Mouse (Mus musculus) intestine, postnatal 0 days (tissue): ENCODE results near the gene Efna5. TPM values are rescaled to one million over a fixed set of nuclear protein-coding genes. Genes with fewer than 3 reads are reported as not detected.

ENCODE experiments used
- ATAC-seq: fragments of 200-750 bp; cut with Nextera tagmentation; 2 replicates; pipeline ENCODE4 v1.8.0; 2017; ENCODE audit warnings: mild to moderate bottlenecking, moderate TSS enrichment, moderate library complexity
- H3K27ac ChIP-seq: fragments of 300-500 bp; sonication (generic); 2 replicates; pipeline ENCODE4 v1.5.1; 2014; ENCODE audit warnings: mild to moderate bottlenecking, low read depth, low read length, moderate library complexity
- H3K27me3 ChIP-seq: fragments of 300-500 bp; sonication (generic); replicated peaks from 2 replicates; pipeline ENCODE4 v1.6.1; 2014; ENCODE audit warnings: low read length, mixed read lengths; ENCODE audit not compliant: control insufficient read depth, insufficient read depth
- H3K36me3 ChIP-seq: fragments of 300-500 bp; sonication (generic); 2 replicates; pipeline ENCODE4 v1.6.1; 2014; ENCODE audit warnings: mild to moderate bottlenecking, moderate library complexity; ENCODE audit not compliant: control insufficient read depth, insufficient read depth
- H3K4me1 ChIP-seq: fragments of 300-500 bp; sonication (generic); replicated peaks from 2 replicates; pipeline ENCODE4 v1.6.1; 2014; ENCODE audit warnings: antibody characterized with exemption, low read length, mixed read lengths; ENCODE audit not compliant: control insufficient read depth, insufficient read depth
- H3K4me2 ChIP-seq: fragments of 300-500 bp; sonication (generic); replicated peaks from 2 replicates; pipeline ENCODE4 v1.6.1; 2014; ENCODE audit warnings: low read depth, mild to moderate bottlenecking, moderate library complexity
- H3K4me3 ChIP-seq: fragments of 300-500 bp; sonication (generic); 2 replicates; pipeline ENCODE4 v1.5.1; 2014; ENCODE audit warnings: low read depth, low read length
- H3K9ac ChIP-seq: fragments of 300-500 bp; sonication (generic); 2 replicates; pipeline ENCODE4 v1.6.1; 2014; ENCODE audit warnings: mild to moderate bottlenecking, low read depth, low read length
- H3K9me3 ChIP-seq: fragments of 300-500 bp; sonication (generic); 2 replicates; pipeline ENCODE4 v1.6.1; 2016; ENCODE audit warnings: mixed run types; ENCODE audit not compliant: control insufficient read depth
- CTCF ChIP-seq: sonication (generic); IDR thresholded peaks from 2 replicates; pipeline ENCODE4 v1.5.1; 2016; ENCODE audit warnings: low read depth, mild to moderate bottlenecking, control low read depth, antibody characterized with exemption, moderate library complexity
- WGBS: fragments of 180-500 bp; shearing (Covaris S2); extraction: QIAGEN DNeasy Blood & Tissue Kit; methylation state at CpG from one replicate; pipeline ENCODE4 v1.1.7; 2014; 5-methylcytosine and 5-hydroxymethylcytosine counted together
- polyA plus RNA-seq: library from polyadenylated mRNA; unstranded; fragments of >200 nt; fragmentation: Nextera tagmentation; extraction: Ambion mirVana; gene quantifications from 2 replicates; pipeline ENCODE4 v1.2.1, GENCODE M21; 2015

Gene Efna5
- polyA plus RNA-seq, 1 experiment from 2014 or later, result 8.6 TPM

DNA sequence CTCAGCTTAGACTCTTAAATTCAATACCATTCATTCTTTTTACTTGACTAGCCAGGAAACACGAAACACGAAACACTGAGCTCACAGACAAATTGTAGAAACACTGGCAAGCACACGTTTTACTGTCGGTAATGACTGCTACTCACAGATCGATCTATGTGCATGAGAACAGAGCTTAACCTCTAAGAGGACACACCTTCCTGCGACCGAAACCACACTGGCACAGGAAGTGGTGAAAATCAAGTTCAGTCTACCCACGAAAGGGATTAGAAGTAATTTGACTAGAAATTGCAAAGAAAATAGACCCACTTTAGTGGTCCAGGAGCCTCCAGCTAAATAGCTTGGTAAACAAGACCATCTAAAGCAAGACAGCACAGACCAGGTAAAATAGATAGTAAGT lies 23.8 kb downstream of the Efna5 start:
- 70% methylated on average over 8 of the region's 8 CpGs for WGBS
- TF ChIP-seq CTCF, result no peak
- no peak for ATAC-seq

DNA sequence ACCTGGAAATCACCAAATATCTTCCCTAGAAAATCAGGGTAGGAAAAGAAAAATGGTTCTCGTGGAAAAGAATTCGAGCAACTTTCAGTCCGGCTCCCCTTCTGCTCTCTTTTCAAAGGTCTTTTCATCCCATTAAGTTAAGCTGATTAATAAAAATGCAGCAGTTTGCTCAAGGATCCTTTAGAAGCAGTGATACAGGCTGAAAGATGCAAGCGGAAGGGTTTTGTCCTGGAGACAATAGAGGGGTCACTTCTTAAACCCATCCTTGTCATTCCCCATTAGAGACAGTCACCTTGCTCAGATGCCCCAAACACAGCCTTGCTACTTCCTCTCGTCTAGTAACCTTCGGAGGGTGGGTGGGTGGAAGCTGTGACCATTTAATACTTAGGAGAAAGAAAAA lies 27.4 kb downstream of the Efna5 start:
- no peak overlapping the region for H3K9ac ChIP-seq
- no peaks in the 10 kb centered on the region for H3K9me3 ChIP-seq
- no peaks in the 10 kb centered on the region for H3K36me3 ChIP-seq
- no peak for TF ChIP-seq CTCF
- 57% methylated on average over 6 of the region's 6 CpGs for WGBS
- H3K4me3 ChIP-seq, result no peak overlapping the region
- H3K27ac ChIP-seq, result no peak overlapping the region
- no peaks in the 10 kb centered on the region for H3K27me3 ChIP-seq
- H3K4me2 ChIP-seq, result no peak overlapping the region
- ATAC-seq, result no peak
- H3K4me1 ChIP-seq, result no peaks in the 10 kb centered on the region

More for the DNA sequence above, 23.8 kb downstream of the Efna5 start:
- H3K4me3 ChIP-seq, result no peak overlapping the region
- no peaks in the 10 kb centered on the region for H3K9me3 ChIP-seq
- H3K36me3 ChIP-seq, result peaks cover 4% of the 10 kb centered on the region; the same call in 1 of the 2 replicates
- H3K27me3 ChIP-seq, result no peaks in the 10 kb centered on the region
- no peak overlapping the region for H3K9ac ChIP-seq
- no peak overlapping the region for H3K4me2 ChIP-seq
- H3K27ac ChIP-seq, result no peak overlapping the region
- H3K4me1 ChIP-seq, result no peaks in the 10 kb centered on the region

- Histone ChIP-seq H3K4me1 (no peaks in the 10 kb centered on the region), H3K4me2 (no peak overlapping the region), H3K9ac (no peak overlapping the region), H3K4me3 (no peak overlapping the region), H3K36me3 (no peaks in the 10 kb centered on the region), H3K9me3 (no peaks in the 10 kb centered on the region), H3K27ac (no peak overlapping the region), H3K27me3 (no peaks in the 10 kb centered on the region)
- no peak for TF ChIP-seq CTCF
- WGBS, result 16% methylated on average over 3 of the region's 3 CpGs
- no peak for ATAC-seq
These were observed 28.1 kb downstream of the Efna5 start for GRCm38 (mm10) chr17:62852822-62853608.

- no peak overlapping the region for H3K27ac ChIP-seq
- ATAC-seq, result no peak
- no peaks in the 10 kb centered on the region for H3K27me3 ChIP-seq
- no peak overlapping the region for H3K4me3 ChIP-seq
- H3K9ac ChIP-seq, result no peak overlapping the region
- no peak overlapping the region for H3K4me2 ChIP-seq
- H3K36me3 ChIP-seq, result no peaks in the 10 kb centered on the region
- no peak for TF ChIP-seq CTCF
- H3K4me1 ChIP-seq, result no peaks in the 10 kb centered on the region
- H3K9me3 ChIP-seq, result no peaks in the 10 kb centered on the region
- 42% methylated on average over 7 of the region's 7 CpGs for WGBS
These were observed 29.8 kb downstream of the Efna5 start for GRCm38 (mm10) chr17:62851268-62851667.

- 70% methylated on average over 3 of the region's 3 CpGs for WGBS
These were observed 30.5 kb downstream of the Efna5 start for GRCm38 (mm10) chr17:62850603-62851002.

DNA sequence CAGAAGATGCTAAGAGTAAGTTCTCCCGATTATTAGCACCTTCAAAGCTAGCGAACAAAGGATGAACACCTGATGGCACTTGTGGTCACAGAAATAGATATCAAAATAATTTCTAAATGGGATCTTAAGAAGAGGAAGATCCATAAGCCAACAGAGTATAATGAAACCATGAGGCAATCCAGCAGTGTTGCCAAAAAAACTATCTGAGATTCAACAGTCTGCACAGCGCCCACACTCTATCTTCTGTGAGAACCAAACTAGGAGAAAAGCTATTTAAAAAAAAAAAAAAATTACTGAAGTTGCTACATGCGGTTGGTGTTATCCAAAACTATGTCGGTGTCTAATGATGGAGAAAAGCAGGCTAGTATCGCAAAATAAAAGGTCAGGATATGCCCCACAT lies 31.4 kb downstream of the Efna5 start:
- no peak for ATAC-seq
- Histone ChIP-seq H3K9me3 (no peaks in the 10 kb centered on the region), H3K4me2 (no peak overlapping the region), H3K27ac (no peak overlapping the region), H3K4me1 (no peaks in the 10 kb centered on the region), H3K4me3 (no peak overlapping the region), H3K27me3 (no peaks in the 10 kb centered on the region), H3K36me3 (no peaks in the 10 kb centered on the region), H3K9ac (no peak overlapping the region)
- no peak for TF ChIP-seq CTCF
- 79% methylated on average over 6 of the region's 6 CpGs for WGBS

More at GRCm38 (mm10) chr17:62850603-62851002, 30.5 kb downstream of the Efna5 start:
- ATAC-seq, result no peak
- no peak overlapping the region for H3K4me3 ChIP-seq
- H3K9me3 ChIP-seq, result no peaks in the 10 kb centered on the region
- H3K4me1 ChIP-seq, result no peaks in the 10 kb centered on the region
- H3K36me3 ChIP-seq, result no peaks in the 10 kb centered on the region
- no peak for TF ChIP-seq CTCF
- no peak overlapping the region for H3K4me2 ChIP-seq
- no peak overlapping the region for H3K27ac ChIP-seq
- H3K9ac ChIP-seq, result no peak overlapping the region
- no peaks in the 10 kb centered on the region for H3K27me3 ChIP-seq
